Mouse (Mus musculus) hindbrain, embryonic 14.5 days (tissue): ENCODE measurements at regions not wholly inside any gene's neighbourhood (a gene's known extent, or its start where the extent isn't known, plus 50 kb on each side); places are given as distances from the start of the nearest gene placed in this dataset.

Experiments
- ATAC-seq: fragments of 200-750 bp; cut with Nextera tagmentation; 2 replicates; pipeline ENCODE4 v1.8.0; 2017; ENCODE audit warnings: moderate number of reproducible peaks, mild to moderate bottlenecking, moderate TSS enrichment, moderate library complexity; ENCODE audit not compliant: low FRiP score
- DNase-seq: peaks from one replicate; pipeline ENCODE4 v3.0.0-alpha.2; 2015; ENCODE audit warnings: low spot score
- H3K27ac ChIP-seq: fragments of 300-500 bp; sonication (generic); 2 replicates; pipeline ENCODE4 v1.5.1; 2014; ENCODE audit warnings: mild to moderate bottlenecking, moderate library complexity
- H3K27me3 ChIP-seq: fragments of 300-500 bp; sonication (generic); 2 replicates; pipeline ENCODE4 v1.6.1; 2014; ENCODE audit warnings: mild to moderate bottlenecking, low read length, mixed read lengths; ENCODE audit not compliant: control insufficient read depth, insufficient read depth
- H3K36me3 ChIP-seq: fragments of 300-500 bp; sonication (generic); replicated peaks from 2 replicates; pipeline ENCODE4 v1.6.1; 2014; ENCODE audit not compliant: control insufficient read depth, insufficient read depth
- H3K4me1 ChIP-seq: fragments of 300-500 bp; sonication (generic); replicated peaks from 2 replicates; pipeline ENCODE4 v1.6.1; 2014; ENCODE audit warnings: antibody characterized with exemption, low read length, mixed read lengths; ENCODE audit not compliant: control insufficient read depth, insufficient read depth
- H3K4me2 ChIP-seq: fragments of 300-500 bp; sonication (generic); replicated peaks from 2 replicates; pipeline ENCODE4 v1.6.1; 2014; ENCODE audit warnings: mild to moderate bottlenecking, moderate library complexity
- H3K4me3 ChIP-seq: fragments of 300-500 bp; sonication (generic); replicated peaks from 2 replicates; pipeline ENCODE4 v1.5.1; 2014; ENCODE audit warnings: mild to moderate bottlenecking, low read length
- H3K9ac ChIP-seq: fragments of 300-500 bp; sonication (generic); 2 replicates; pipeline ENCODE4 v1.6.1; 2014
- H3K9me3 ChIP-seq: fragments of 300-500 bp; sonication (generic); 2 replicates; pipeline ENCODE4 v1.6.1; 2016; ENCODE audit warnings: low read length; ENCODE audit not compliant: control insufficient read depth
- WGBS: fragments of 180-500 bp; shearing (Covaris S2); extraction: QIAGEN DNeasy Blood & Tissue Kit; methylation state at CpG from one replicate; pipeline ENCODE4 v1.1.7; 2014; 5-methylcytosine and 5-hydroxymethylcytosine counted together

GRCm38 (mm10) chr12:79966289-79966615, 146.6 kb downstream of the Zfp36l1 start:
- H3K9ac ChIP-seq, result peak overlapping the region; percentile 77; the same call in 1 of the 2 replicates
- DNase-seq (no peak), ATAC-seq (no peak)
- no peaks in the 10 kb centered on the region for H3K36me3 ChIP-seq
- 65% methylated on average over 6 of the region's 6 CpGs for WGBS
- peak overlapping the region; percentile 70 for H3K4me2 ChIP-seq
- no peaks in the 10 kb centered on the region for H3K9me3 ChIP-seq
- no peak overlapping the region; the same call in 1 of the 2 replicates for H3K27ac ChIP-seq
- H3K4me3 ChIP-seq, result no peak overlapping the region
- peaks cover 23% of the 10 kb centered on the region for H3K4me1 ChIP-seq
- H3K27me3 ChIP-seq, result no peaks in the 10 kb centered on the region

GRCm38 (mm10) chr12:79965471-79966288, 147.1 kb downstream of the Zfp36l1 start:
- ATAC-seq, result peak; percentile 79
- WGBS, result 3% methylated on average over 46 of the region's 46 CpGs
- peak; percentile 77 for DNase-seq

GRCm38 (mm10) chr12:79963443-79964025, 149.3 kb downstream of the Zfp36l1 start:
- ATAC-seq (no peak), DNase-seq (no peak)
- 86% methylated on average over 9 of the region's 9 CpGs for WGBS
- Histone ChIP-seq H3K27me3 (no peaks in the 10 kb centered on the region), H3K9ac (no peak overlapping the region), H3K27ac (no peak overlapping the region), H3K4me3 (no peak overlapping the region), H3K4me1 (peaks cover 13% of the 10 kb centered on the region), H3K9me3 (no peaks in the 10 kb centered on the region), H3K4me2 (no peak overlapping the region), H3K36me3 (no peaks in the 10 kb centered on the region)

More at GRCm38 (mm10) chr12:79965471-79966288, 147.1 kb downstream of the Zfp36l1 start:
- no peaks in the 10 kb centered on the region for H3K36me3 ChIP-seq
- H3K9me3 ChIP-seq, result no peaks in the 10 kb centered on the region
- peak overlapping the region; percentile 77 for H3K9ac ChIP-seq
- H3K4me3 ChIP-seq, result peak overlapping the region; percentile 36
- H3K4me1 ChIP-seq, result peaks cover 17% of the 10 kb centered on the region
- H3K27me3 ChIP-seq, result no peaks in the 10 kb centered on the region
- H3K4me2 ChIP-seq, result peak overlapping the region; percentile 70
- H3K27ac ChIP-seq, result peak overlapping the region; percentile 80

GRCm38 (mm10) chr12:79962649-79963236, 150.1 kb downstream of the Zfp36l1 start:
- ATAC-seq (no peak), DNase-seq (no peak)
- Histone ChIP-seq H3K27me3 (no peaks in the 10 kb centered on the region), H3K4me2 (no peak overlapping the region), H3K36me3 (no peaks in the 10 kb centered on the region), H3K4me1 (peaks cover 13% of the 10 kb centered on the region), H3K9me3 (no peaks in the 10 kb centered on the region), H3K9ac (no peak overlapping the region), H3K4me3 (no peak overlapping the region), H3K27ac (no peak overlapping the region)
- WGBS, result 97% methylated on average over 11 of the region's 11 CpGs

- Histone ChIP-seq H3K36me3 (no peaks in the 10 kb centered on the region), H3K9ac (no peak overlapping the region), H3K4me3 (no peak overlapping the region), H3K9me3 (no peaks in the 10 kb centered on the region), H3K4me1 (peaks cover 13% of the 10 kb centered on the region), H3K27ac (no peak overlapping the region), H3K4me2 (no peak overlapping the region), H3K27me3 (no peaks in the 10 kb centered on the region)
- no peak for DNase-seq
- WGBS, result 89% methylated on average over 4 of the region's 4 CpGs
- ATAC-seq, result no peak
These were observed 150.9 kb downstream of the Zfp36l1 start for GRCm38 (mm10) chr12:79961881-79962280.

- Histone ChIP-seq H3K4me2 (no peak overlapping the region), H3K9me3 (no peaks in the 10 kb centered on the region), H3K4me3 (no peak overlapping the region), H3K4me1 (peaks cover 8% of the 10 kb centered on the region), H3K36me3 (no peaks in the 10 kb centered on the region), H3K9ac (no peak overlapping the region), H3K27ac (no peak overlapping the region), H3K27me3 (no peaks in the 10 kb centered on the region)
- 96% methylated on average over 6 of the region's 6 CpGs for whole genome bisulfite sequencing
- DNase-seq (no peak), ATAC-seq (no peak)
These were observed 151.7 kb downstream of the Zfp36l1 start for GRCm38 (mm10) chr12:79961076-79961475.

GRCm38 (mm10) chr12:79960446-79960845, 152.4 kb downstream of the Zfp36l1 start:
- ATAC-seq (no peak), DNase-seq (no peak)
- no peak overlapping the region for H3K9ac ChIP-seq
- no peaks in the 10 kb centered on the region for H3K27me3 ChIP-seq
- 87% methylated on average over 4 of the region's 4 CpGs for WGBS
- H3K4me1 ChIP-seq, result 0 out of 2 replicates have a peak, but pooled peaks cover 5% of the 10 kb centered on the region
- no peak overlapping the region for H3K27ac ChIP-seq
- no peaks in the 10 kb centered on the region for H3K36me3 ChIP-seq
- H3K4me3 ChIP-seq, result no peak overlapping the region
- H3K9me3 ChIP-seq, result no peaks in the 10 kb centered on the region
- H3K4me2 ChIP-seq, result no peak overlapping the region

GRCm38 (mm10) chr12:79959540-79960305, 153.1 kb downstream of the Zfp36l1 start:
- Histone ChIP-seq H3K4me3 (no peak overlapping the region), H3K36me3 (no peaks in the 10 kb centered on the region), H3K27me3 (no peaks in the 10 kb centered on the region), H3K27ac (no peak overlapping the region), H3K4me1 (0 out of 2 replicates have a peak, but pooled peaks cover under 1% of the 10 kb centered on the region), H3K4me2 (no peak overlapping the region), H3K9ac (no peak overlapping the region), H3K9me3 (no peaks in the 10 kb centered on the region)
- ATAC-seq, result no peak
- no peak for DNase-seq
- 91% methylated on average over 14 of the region's 14 CpGs for WGBS

- DNase-seq (no peak), ATAC-seq (no peak)
- 86% methylated on average over 4 of the region's 4 CpGs for WGBS
- Histone ChIP-seq H3K27ac (no peak overlapping the region), H3K4me2 (no peak overlapping the region), H3K9ac (no peak overlapping the region), H3K4me1 (no peaks in the 10 kb centered on the region), H3K36me3 (no peaks in the 10 kb centered on the region), H3K27me3 (no peaks in the 10 kb centered on the region), H3K4me3 (no peak overlapping the region), H3K9me3 (no peaks in the 10 kb centered on the region)
These were observed 155.6 kb downstream of the Zfp36l1 start for GRCm38 (mm10) chr12:79957211-79957610.
